Mouse (Mus musculus) hindbrain, embryonic 13.5 days (tissue): ENCODE results near the gene Enpp4. TPM values are rescaled to one million over a fixed set of nuclear protein-coding genes. Genes with fewer than 3 reads are reported as not detected.

Source experiments
- ATAC-seq: fragments of 200-750 bp; cut with Nextera tagmentation; 2 replicates; pipeline ENCODE4 v1.8.0; 2017; ENCODE audit warnings: moderate TSS enrichment; ENCODE audit not compliant: low FRiP score
- H3K27ac ChIP-seq: fragments of 300-500 bp; sonication (generic); 2 replicates; pipeline ENCODE4 v1.5.1; 2015; ENCODE audit warnings: inconsistent platforms, mild to moderate bottlenecking, moderate library complexity
- H3K27me3 ChIP-seq: fragments of 300-500 bp; sonication (generic); 2 replicates; pipeline ENCODE4 v1.6.1; 2015; ENCODE audit warnings: mild to moderate bottlenecking, inconsistent platforms
- H3K36me3 ChIP-seq: fragments of 300-500 bp; sonication (generic); 2 replicates; pipeline ENCODE4 v1.6.1; 2015; ENCODE audit warnings: mild to moderate bottlenecking, inconsistent platforms
- H3K4me1 ChIP-seq: fragments of 300-500 bp; sonication (generic); replicated peaks from 2 replicates; pipeline ENCODE4 v1.6.1; 2015; ENCODE audit warnings: inconsistent platforms
- H3K4me2 ChIP-seq: fragments of 300-500 bp; sonication (generic); 2 replicates; pipeline ENCODE4 v1.6.1; 2015; ENCODE audit warnings: inconsistent platforms, mild to moderate bottlenecking, moderate library complexity
- H3K4me3 ChIP-seq: fragments of 300-500 bp; sonication (generic); 2 replicates; pipeline ENCODE4 v1.5.1; 2015; ENCODE audit warnings: mild to moderate bottlenecking, inconsistent platforms
- H3K9ac ChIP-seq: fragments of 300-500 bp; sonication (generic); 2 replicates; pipeline ENCODE4 v1.6.1; 2015; ENCODE audit warnings: mild to moderate bottlenecking, inconsistent platforms
- H3K9me3 ChIP-seq: fragments of 300-500 bp; sonication (generic); 2 replicates; pipeline ENCODE4 v1.6.1; 2016; ENCODE audit warnings: inconsistent platforms
- WGBS: fragments of 180-500 bp; shearing (Covaris S2); methylation state at CpG from one replicate; pipeline ENCODE4 v1.1.7; 2015; 5-methylcytosine and 5-hydroxymethylcytosine counted together
- polyA plus RNA-seq: library from polyadenylated mRNA; unstranded; fragments of >200 nt; fragmentation: Nextera tagmentation; extraction: Ambion mirVana; gene quantifications from 2 replicates; pipeline ENCODE4 v1.2.1, GENCODE M21; 2015

The Enpp4 gene
- polyA plus RNA-seq, 1 experiment from 2014 or later, result 4.6 TPM

DNA sequence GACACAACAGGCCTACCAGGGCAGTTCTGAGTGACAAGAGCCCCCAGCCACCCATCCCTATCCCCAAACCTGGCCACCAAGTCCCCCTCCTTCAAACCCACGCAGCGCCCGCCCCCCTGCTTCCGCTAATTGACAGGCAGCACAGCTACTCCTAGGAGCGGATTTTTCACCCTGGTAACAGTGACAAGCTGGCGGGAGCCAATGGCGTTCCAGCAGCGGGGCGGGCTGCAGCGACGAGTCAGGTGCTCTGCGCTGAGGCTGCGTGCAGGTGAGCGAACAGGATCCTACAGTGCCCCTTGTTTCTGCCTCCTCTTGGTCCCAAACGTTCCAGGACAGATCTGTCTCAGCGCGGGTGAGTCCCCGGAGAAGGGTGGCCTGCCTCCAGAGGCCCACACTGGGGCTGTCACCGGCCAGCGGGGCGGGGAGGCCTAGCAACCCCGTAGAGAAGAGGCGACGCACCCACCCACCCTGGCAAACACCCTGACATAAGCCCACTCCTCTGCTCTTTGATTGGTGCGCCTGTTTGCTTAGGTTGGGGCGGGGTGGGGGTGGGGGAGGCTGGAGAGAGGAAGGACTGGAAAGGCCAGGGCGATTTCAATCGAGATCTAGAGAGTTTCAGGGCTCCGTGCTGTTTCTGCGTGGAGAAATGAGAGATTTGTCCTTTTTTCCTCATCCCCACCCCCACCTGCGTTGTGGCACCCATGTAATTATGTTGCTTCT, 26.8 kb downstream of the Enpp4 start, which contains the start of gene Enpp5:
Enpp5 (plus strand) TSS at position 183 of the 720 bp plus-strand sequence.
- Histone ChIP-seq H3K9ac (peak within 1 kb of the TSS; percentile 79), H3K4me1 (peaks cover 28% of the 10 kb centered on the region), H3K4me3 (peak within 1 kb of the TSS; percentile 59), H3K36me3 (peaks cover 33% of the 10 kb centered on the region), H3K9me3 (no peaks in the 10 kb centered on the region), H3K4me2 (peak within 1 kb of the TSS; percentile 66), H3K27ac (peak within 1 kb of the TSS; percentile 93), H3K27me3 (no peaks in the 10 kb centered on the region)
- peak; percentile 99 for ATAC-seq
- WGBS, result under 1% methylated on average over 31 of the region's 31 CpGs

DNA sequence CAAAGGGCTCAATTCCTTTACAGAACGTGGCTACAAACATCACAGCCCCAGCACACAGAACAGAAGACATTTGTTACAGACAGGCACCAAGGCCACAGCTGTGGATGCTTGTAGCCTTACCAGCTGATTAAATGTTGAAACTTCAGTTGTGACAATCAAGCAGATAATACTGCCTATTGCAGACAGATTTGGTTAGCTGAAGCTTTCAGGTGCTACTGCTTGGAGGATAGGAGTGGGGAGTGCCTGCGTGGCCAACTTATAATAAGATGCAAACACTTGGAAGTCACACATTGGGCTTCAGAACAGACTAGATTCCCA, 27.8 kb downstream of the Enpp4 start:
- no peak overlapping the region for H3K4me3 ChIP-seq
- no peaks in the 10 kb centered on the region for H3K9me3 ChIP-seq
- ATAC-seq, result no peak
- H3K36me3 ChIP-seq, result peaks cover 23% of the 10 kb centered on the region
- H3K27ac ChIP-seq, result no peak overlapping the region
- H3K4me1 ChIP-seq, result peaks cover 28% of the 10 kb centered on the region
- no peak overlapping the region for H3K9ac ChIP-seq
- no peak overlapping the region for H3K4me2 ChIP-seq
- WGBS, result 72% methylated on average over 2 of the region's 2 CpGs
- H3K27me3 ChIP-seq, result no peaks in the 10 kb centered on the region

DNA sequence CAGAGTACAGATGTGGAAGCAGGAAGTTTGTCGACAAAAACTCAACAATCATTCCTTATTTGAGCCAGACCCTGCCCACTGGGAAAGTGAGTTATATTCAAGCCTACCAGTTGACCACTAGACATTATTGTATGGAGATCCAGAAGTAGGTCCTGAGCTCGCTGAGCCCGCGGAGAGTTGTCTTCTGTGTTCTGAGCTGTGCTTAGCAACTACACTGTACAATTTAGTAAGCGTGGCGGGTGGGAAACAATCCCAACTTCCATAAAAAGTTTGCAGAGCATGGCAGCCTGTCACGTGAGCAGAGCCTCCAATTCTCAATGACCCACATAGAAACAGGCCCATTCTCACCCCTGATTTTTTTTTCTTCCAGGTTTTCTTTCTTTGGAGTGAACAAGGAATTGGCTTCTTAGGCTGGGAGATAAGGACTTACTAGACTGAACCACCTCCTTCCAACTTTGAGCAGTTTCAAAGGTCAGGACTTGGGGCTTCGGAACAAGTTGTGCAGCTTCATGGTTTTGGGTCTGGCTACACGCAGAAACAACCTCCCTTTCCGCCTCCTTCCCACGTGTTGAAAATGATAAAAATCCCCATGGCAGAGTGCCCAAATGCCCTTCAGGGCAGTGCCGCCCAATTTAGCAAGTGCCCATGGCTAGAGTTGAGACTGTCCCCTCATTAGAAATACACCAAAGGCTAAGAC, 28.3 kb downstream of the Enpp4 start:
- no peak for ATAC-seq
- no peaks in the 10 kb centered on the region for H3K27me3 ChIP-seq
- H3K4me2 ChIP-seq, result no peak overlapping the region
- H3K27ac ChIP-seq, result no peak overlapping the region
- no peak overlapping the region for H3K4me3 ChIP-seq
- peaks cover 24% of the 10 kb centered on the region for H3K4me1 ChIP-seq
- 89% methylated on average over 12 of the region's 12 CpGs for WGBS
- no peaks in the 10 kb centered on the region for H3K9me3 ChIP-seq
- no peak overlapping the region for H3K9ac ChIP-seq
- H3K36me3 ChIP-seq, result peaks cover 20% of the 10 kb centered on the region

DNA sequence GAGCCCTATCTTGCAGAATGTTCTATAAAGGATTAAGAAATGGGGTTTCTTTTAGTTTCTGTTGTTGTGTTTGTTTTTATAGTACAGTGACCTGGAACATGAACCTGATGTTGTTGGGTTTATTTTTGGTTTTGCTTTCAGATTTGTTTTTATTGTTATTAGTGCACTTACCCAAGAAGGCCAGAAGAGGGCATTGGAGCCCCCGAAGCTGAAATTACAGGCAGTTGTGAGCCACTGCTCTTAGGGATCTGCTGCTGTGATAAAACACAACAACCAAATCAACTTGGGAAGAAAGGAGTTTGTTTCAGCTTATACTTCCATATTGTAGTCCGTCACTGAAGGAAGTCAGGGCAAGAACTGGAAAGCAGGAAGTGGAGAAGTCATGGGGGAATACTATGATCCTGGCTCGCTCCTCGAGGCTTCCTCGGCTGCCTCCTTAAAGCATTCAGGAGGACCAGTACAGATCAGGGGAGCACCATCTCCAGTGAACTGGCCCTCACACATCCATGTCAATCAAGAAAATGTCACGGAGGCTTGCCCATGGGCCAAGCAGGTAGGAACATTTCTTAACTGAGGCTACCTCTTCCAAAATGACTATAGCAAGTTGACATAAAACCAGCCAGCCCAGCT, 29.4 kb downstream of the Enpp4 start:
- no peak for ATAC-seq
- Histone ChIP-seq H3K9me3 (no peaks in the 10 kb centered on the region), H3K4me3 (no peak overlapping the region), H3K4me1 (peaks cover 12% of the 10 kb centered on the region), H3K27ac (no peak overlapping the region), H3K4me2 (no peak overlapping the region), H3K36me3 (peaks cover 9% of the 10 kb centered on the region), H3K27me3 (no peaks in the 10 kb centered on the region), H3K9ac (no peak overlapping the region)
- WGBS, result 54% methylated on average over 6 of the region's 6 CpGs

DNA sequence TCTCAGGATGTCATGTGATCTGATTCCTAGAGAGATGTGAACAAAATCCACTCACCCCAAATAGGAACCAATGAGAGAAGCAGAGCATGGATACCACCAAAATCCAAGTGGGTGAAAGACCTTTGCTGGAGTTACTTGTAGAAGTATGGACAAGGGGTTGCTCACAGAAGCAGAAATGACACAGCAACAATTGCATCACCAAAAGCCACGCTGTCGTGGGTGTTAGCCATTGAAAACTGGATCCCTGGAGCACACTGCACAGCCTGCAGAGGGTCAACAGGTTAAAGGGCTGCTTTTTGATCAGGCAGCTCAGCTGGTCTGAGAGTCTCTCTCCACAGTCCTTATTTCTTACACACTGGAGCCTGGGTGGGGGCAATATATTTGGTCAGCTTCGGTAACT, 30.0 kb downstream of the Enpp4 start:
- no peaks in the 10 kb centered on the region for H3K9me3 ChIP-seq
- H3K27me3 ChIP-seq, result no peaks in the 10 kb centered on the region
- 68% methylated on average over 3 of the region's 3 CpGs for WGBS
- H3K4me3 ChIP-seq, result no peak overlapping the region
- no peak overlapping the region for H3K9ac ChIP-seq
- no peak overlapping the region for H3K4me2 ChIP-seq
- peaks cover 10% of the 10 kb centered on the region for H3K4me1 ChIP-seq
- peaks cover 3% of the 10 kb centered on the region for H3K36me3 ChIP-seq
- no peak overlapping the region for H3K27ac ChIP-seq
- no peak for ATAC-seq

DNA sequence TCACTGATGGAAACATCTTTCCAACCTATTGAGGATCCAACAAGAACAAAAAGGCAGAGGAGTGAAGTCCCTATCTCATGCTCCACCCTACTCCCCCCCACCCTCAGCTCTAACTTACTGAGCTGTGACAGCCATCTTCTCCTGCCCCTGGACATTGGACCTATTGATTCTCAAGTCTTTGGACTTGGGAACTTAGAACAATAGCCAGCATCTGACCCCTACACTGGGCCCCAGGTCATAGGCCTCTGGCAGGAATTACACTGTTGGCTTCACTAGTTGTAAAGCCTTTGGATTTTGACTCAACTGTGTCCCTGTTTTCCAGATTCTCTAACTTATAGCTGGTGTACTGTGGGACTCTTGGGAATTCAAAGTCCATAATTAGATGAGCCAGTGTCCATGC, 33.9 kb downstream of the Enpp4 start:
- no peaks in the 10 kb centered on the region for H3K36me3 ChIP-seq
- no peak overlapping the region for H3K9ac ChIP-seq
- H3K4me2 ChIP-seq, result no peak overlapping the region
- H3K9me3 ChIP-seq, result no peaks in the 10 kb centered on the region
- H3K4me1 ChIP-seq, result no peaks in the 10 kb centered on the region
- no peak overlapping the region for H3K4me3 ChIP-seq
- no peak overlapping the region for H3K27ac ChIP-seq
- no peaks in the 10 kb centered on the region for H3K27me3 ChIP-seq
- no peak for ATAC-seq

DNA sequence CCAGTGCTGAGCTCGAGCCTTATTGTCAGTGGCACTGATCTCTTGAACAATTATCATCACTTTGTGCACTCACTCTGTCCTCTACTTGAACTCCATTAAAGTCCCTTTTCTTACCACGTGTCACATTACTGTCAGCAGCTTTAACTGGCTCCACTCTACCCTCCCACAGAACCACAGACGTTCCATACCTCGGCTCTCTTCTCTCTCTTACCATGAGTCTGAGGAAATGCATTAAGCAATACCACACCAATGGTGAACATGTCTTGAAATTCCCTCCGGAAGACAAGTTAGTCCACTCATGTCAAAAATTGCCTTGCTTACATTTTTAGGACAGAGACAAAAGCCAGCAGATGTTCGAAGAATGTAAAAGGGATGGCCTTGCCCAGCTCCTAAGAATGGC, 36.7 kb downstream of the Enpp4 start:
- Histone ChIP-seq H3K4me1 (no peaks in the 10 kb centered on the region), H3K27me3 (no peaks in the 10 kb centered on the region), H3K4me2 (no peak overlapping the region), H3K36me3 (no peaks in the 10 kb centered on the region), H3K27ac (no peak overlapping the region), H3K4me3 (no peak overlapping the region), H3K9ac (no peak overlapping the region), H3K9me3 (no peaks in the 10 kb centered on the region)
- WGBS, result 83% methylated on average over 6 of the region's 6 CpGs
- no peak for ATAC-seq

DNA sequence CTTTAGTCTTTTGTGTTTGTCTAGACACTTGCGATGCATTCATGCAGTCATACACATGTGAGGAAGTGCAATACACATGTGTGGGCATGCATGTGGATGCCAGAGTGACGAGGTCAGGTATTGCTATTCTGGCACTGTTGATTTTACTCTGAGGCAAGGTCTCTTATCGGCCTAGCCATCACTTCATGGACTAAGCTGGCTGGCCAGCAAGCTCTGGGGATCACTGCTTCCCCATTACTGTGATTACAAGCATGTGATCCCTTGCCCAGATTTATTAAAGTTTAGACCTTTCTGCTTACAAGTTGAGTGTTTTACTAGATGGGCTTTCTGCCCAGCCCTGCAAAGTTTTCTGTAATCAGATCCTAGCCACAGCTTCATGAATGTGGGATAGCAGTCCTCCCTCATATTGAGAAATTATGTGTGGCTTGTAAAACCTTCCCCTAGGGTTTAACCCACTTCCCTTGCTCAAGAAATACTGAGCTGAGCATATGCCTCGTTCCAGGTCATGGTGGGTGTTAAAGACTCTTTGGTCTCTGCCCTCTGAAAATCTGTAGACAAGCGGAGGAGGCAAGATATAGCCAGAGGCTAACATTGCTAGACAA, 44.2 kb downstream of the Enpp4 start:
- H3K9ac ChIP-seq, result no peak overlapping the region
- 83% methylated on average over 5 of the region's 5 CpGs for WGBS
- H3K4me2 ChIP-seq, result no peak overlapping the region
- no peak overlapping the region for H3K27ac ChIP-seq
- no peak for ATAC-seq
- no peaks in the 10 kb centered on the region for H3K9me3 ChIP-seq
- no peaks in the 10 kb centered on the region for H3K4me1 ChIP-seq
- no peaks in the 10 kb centered on the region for H3K36me3 ChIP-seq
- no peaks in the 10 kb centered on the region for H3K27me3 ChIP-seq
- no peak overlapping the region for H3K4me3 ChIP-seq

DNA sequence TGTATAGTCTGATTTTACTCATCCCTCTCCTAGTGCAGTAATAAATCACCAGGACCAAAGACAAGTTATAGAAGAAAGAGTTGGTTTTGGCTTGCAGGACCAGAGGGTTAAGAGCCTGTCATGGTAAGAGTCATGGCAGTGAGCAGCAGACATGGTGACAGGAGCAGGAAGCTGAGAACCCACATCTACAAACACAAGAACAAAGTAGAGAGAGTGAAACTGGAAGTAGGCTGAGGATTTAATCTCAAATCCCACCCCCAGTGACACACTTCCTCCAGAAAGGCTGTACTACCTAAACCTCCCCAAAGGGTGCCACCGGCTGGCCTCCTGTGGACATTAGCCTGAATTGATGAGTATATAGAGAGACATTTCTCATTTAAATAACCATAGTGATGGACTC, 44.8 kb downstream of the Enpp4 start:
- 96% methylated on average over 1 of the region's 1 CpGs for WGBS
- H3K36me3 ChIP-seq, result no peaks in the 10 kb centered on the region

DNA sequence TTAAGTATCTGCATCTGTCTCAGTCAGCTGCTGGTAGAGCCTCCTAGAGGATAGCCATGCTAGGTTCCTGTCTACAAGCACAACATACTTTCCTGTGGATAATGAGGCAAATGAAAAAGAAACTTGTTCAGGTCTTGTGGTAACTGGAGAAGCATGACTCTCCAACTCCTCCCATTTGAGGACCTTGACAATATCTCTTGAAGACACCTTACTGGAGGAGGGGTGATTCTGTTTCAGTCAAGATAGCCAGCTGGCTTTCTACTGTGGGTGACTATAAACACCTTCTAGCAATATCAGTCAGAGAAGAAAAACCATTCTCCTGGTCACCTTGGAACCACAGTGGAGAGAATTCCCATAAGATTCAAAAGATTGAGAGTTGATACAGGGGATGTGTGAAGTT, 47.5 kb downstream of the Enpp4 start:
- Histone ChIP-seq H3K9me3 (no peaks in the 10 kb centered on the region), H3K4me1 (no peaks in the 10 kb centered on the region), H3K27me3 (no peaks in the 10 kb centered on the region), H3K4me3 (no peak overlapping the region), H3K36me3 (no peaks in the 10 kb centered on the region), H3K9ac (no peak overlapping the region), H3K27ac (no peak overlapping the region), H3K4me2 (no peak overlapping the region)
- ATAC-seq, result no peak

More for the DNA sequence above, 44.8 kb downstream of the Enpp4 start:
- H3K4me1 ChIP-seq, result no peaks in the 10 kb centered on the region
- no peaks in the 10 kb centered on the region for H3K27me3 ChIP-seq
- no peak overlapping the region for H3K27ac ChIP-seq
- H3K9me3 ChIP-seq, result no peaks in the 10 kb centered on the region
- H3K4me3 ChIP-seq, result no peak overlapping the region
- H3K4me2 ChIP-seq, result no peak overlapping the region
- ATAC-seq, result no peak
- H3K9ac ChIP-seq, result no peak overlapping the region

DNA sequence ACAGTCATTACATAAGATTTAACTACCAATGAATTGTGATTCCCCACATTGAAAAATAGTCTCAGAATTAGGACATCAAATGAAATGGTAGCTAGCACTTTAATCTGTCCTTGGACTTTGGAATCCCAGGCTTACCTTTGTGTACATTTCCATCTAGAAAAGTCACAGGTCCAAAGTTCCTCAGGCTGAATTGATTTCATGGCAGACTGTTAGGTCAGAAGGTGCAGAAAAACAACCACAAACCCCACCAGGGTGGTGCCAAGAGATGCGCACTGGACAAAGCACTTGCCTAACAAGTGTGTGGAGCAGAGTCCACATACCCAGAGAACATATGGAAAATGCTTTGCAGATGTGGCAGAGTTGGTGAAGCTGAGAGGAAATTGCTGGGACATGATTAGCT, 48.5 kb downstream of the Enpp4 start:
- 95% methylated on average over 1 of the region's 1 CpGs for WGBS
- Histone ChIP-seq H3K4me2 (no peak overlapping the region), H3K27me3 (no peaks in the 10 kb centered on the region)

DNA sequence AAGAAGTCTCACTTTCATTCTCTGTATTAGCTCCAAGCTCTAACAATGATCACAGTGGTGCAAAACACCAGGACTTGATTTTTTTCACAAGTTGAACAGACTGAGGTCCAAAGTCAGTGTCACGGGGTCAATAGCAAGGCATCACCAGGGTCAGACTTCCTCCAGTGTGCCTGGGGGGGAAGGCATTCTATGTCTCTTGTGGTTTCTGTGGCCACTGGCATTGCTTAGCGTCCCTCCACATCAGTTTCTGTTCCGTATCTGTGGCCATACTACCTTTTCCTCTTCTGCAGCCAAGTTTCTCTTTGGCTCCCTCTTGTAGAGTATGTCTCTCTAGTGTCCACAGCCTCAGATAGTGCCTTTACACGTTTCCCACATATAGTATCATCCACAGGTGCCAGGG, 52.2 kb downstream of the Enpp4 start:
- Histone ChIP-seq H3K4me3 (no peak overlapping the region), H3K27me3 (no peaks in the 10 kb centered on the region), H3K36me3 (no peaks in the 10 kb centered on the region), H3K27ac (no peak overlapping the region), H3K4me2 (no peak overlapping the region), H3K9ac (no peak overlapping the region), H3K9me3 (no peaks in the 10 kb centered on the region), H3K4me1 (no peaks in the 10 kb centered on the region)
- WGBS, result 72% methylated on average over 4 of the region's 4 CpGs
- no peak for ATAC-seq

More for the DNA sequence above, 48.5 kb downstream of the Enpp4 start:
- no peak overlapping the region for H3K4me3 ChIP-seq
- H3K36me3 ChIP-seq, result no peaks in the 10 kb centered on the region
- H3K4me1 ChIP-seq, result no peaks in the 10 kb centered on the region
- no peak overlapping the region for H3K9ac ChIP-seq
- no peaks in the 10 kb centered on the region for H3K9me3 ChIP-seq
- ATAC-seq, result no peak
- no peak overlapping the region for H3K27ac ChIP-seq
